Mouse (Mus musculus) midbrain, embryonic 14.5 days (tissue): ENCODE measurements around the gene Dusp6. TPM values are rescaled to one million over a fixed set of nuclear protein-coding genes. Genes with fewer than 3 reads are reported as not detected.
A peak's percentile ranks its signal among the peaks of the same experiment; 100 is the strongest.

Experiments
- ATAC-seq: fragments of 200-750 bp; cut with Nextera tagmentation; 2 replicates; pipeline ENCODE4 v1.8.0; 2017; ENCODE audit warnings: moderate number of reproducible peaks, moderate library complexity; ENCODE audit not compliant: low FRiP score, low TSS enrichment
- DNase-seq: peaks from one replicate; pipeline ENCODE4 v3.0.0-alpha.2; 2015
- H3K27ac ChIP-seq: fragments of 300-500 bp; sonication (generic); replicated peaks from 2 replicates; pipeline ENCODE4 v1.5.1; 2014; ENCODE audit warnings: mild to moderate bottlenecking, low read depth, low read length, moderate library complexity
- H3K27me3 ChIP-seq: fragments of 300-500 bp; sonication (generic); 2 replicates; pipeline ENCODE4 v1.6.1; 2014; ENCODE audit warnings: low read length, control low read depth, mixed read lengths; ENCODE audit not compliant: control insufficient read depth, insufficient read depth
- H3K36me3 ChIP-seq: fragments of 300-500 bp; sonication (generic); 2 replicates; pipeline ENCODE4 v1.6.1; 2014; ENCODE audit warnings: low read length, control low read depth; ENCODE audit not compliant: control insufficient read depth, insufficient read depth
- H3K4me1 ChIP-seq: fragments of 300-500 bp; sonication (generic); 2 replicates; pipeline ENCODE4 v1.6.1; 2014; ENCODE audit warnings: mild to moderate bottlenecking, antibody characterized with exemption, low read length, control low read depth; ENCODE audit not compliant: control insufficient read depth, insufficient read depth
- H3K4me2 ChIP-seq: fragments of 300-500 bp; sonication (generic); 2 replicates; pipeline ENCODE4 v1.6.1; 2014; ENCODE audit warnings: mild to moderate bottlenecking, low read length, moderate library complexity
- H3K4me3 ChIP-seq: fragments of 300-500 bp; sonication (generic); replicated peaks from 2 replicates; pipeline ENCODE4 v1.5.1; 2014; ENCODE audit warnings: low read depth, low read length
- H3K9ac ChIP-seq: fragments of 300-500 bp; sonication (generic); replicated peaks from 2 replicates; pipeline ENCODE4 v1.6.1; 2014; ENCODE audit warnings: mild to moderate bottlenecking, low read length, moderate library complexity
- H3K9me3 ChIP-seq: fragments of 300-500 bp; sonication (generic); 2 replicates; pipeline ENCODE4 v1.6.1; 2016; ENCODE audit warnings: low read length, control low read depth, mixed read lengths; ENCODE audit not compliant: control insufficient read depth
- WGBS: fragments of 180-500 bp; shearing (Covaris S2); extraction: QIAGEN DNeasy Blood & Tissue Kit; methylation state at CpG from one replicate; pipeline ENCODE4 v1.1.7; 2014; 5-methylcytosine and 5-hydroxymethylcytosine counted together
- polyA plus RNA-seq: library from polyadenylated mRNA; unstranded; fragments of >200 nt; fragmentation: Nextera tagmentation; extraction: Ambion mirVana; gene quantifications from 2 replicates; pipeline ENCODE4 v1.2.1, GENCODE M21; 2014

Gene Dusp6
- polyA plus RNA-seq, 1 experiment from 2014 or later, result 25.4 TPM

DNA sequence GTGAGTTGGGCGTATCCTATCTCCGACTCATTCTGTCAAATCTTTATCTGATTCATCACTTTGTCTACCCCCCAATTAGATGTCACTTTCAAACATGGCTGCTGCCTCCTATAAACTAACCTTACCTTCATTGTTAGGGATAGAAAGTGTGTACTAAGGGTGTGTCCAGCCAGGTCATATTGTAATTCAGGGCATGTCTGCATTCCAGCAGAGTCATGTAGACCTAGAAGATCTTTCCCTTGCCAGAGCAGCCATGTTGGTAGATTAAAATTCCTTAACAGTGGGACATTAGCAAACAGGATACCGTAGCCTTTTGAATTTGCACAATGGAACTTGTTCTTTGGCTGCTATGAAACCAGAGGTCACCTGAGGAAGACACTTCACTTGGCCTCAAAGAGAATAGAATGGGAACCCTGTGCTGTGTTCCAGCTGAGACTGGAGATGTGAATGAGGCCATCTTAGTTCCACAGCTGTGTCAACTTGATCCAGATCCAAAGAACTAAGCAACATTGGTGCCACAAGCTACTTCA is 30.1 kb downstream of the Dusp6 start:
- Histone ChIP-seq H3K9me3 (no peaks in the 10 kb centered on the region), H3K4me1 (no peaks in the 10 kb centered on the region), H3K4me2 (no peak overlapping the region), H3K27me3 (no peaks in the 10 kb centered on the region), H3K9ac (no peak overlapping the region), H3K27ac (no peak overlapping the region), H3K4me3 (no peak overlapping the region), H3K36me3 (no peaks in the 10 kb centered on the region)
- 85% methylated on average over 3 of the region's 3 CpGs for WGBS
- DNase-seq, result no peak
- ATAC-seq, result no peak

DNA sequence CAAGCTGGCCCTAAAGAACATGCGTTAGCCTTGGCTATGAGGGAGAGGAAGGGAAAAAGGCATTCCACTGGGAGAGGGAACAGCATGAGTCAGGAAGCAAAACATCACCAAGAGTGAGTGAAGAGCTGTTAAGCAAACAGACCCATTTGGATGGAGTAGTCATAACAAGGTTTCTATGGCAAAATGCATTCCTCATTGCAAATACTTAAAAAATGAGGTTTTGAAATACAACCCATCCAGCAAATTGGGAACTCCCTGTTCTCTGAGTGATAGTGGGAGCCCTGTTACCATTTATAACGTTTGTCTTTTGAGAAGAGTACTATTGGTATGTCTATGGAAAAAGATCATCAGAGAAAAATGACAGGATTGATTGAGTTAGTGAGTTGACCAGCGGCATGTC is 34.7 kb downstream of the Dusp6 start:
- DNase-seq (no peak), ATAC-seq (no peak)
- Histone ChIP-seq H3K36me3 (no peaks in the 10 kb centered on the region), H3K9ac (no peak overlapping the region), H3K9me3 (no peaks in the 10 kb centered on the region), H3K4me3 (no peak overlapping the region), H3K27me3 (no peaks in the 10 kb centered on the region), H3K4me2 (no peak overlapping the region), H3K27ac (no peak overlapping the region), H3K4me1 (peaks cover 9% of the 10 kb centered on the region; the same call in 1 of the 2 replicates)
- 77% methylated on average over 3 of the region's 3 CpGs for WGBS

DNA sequence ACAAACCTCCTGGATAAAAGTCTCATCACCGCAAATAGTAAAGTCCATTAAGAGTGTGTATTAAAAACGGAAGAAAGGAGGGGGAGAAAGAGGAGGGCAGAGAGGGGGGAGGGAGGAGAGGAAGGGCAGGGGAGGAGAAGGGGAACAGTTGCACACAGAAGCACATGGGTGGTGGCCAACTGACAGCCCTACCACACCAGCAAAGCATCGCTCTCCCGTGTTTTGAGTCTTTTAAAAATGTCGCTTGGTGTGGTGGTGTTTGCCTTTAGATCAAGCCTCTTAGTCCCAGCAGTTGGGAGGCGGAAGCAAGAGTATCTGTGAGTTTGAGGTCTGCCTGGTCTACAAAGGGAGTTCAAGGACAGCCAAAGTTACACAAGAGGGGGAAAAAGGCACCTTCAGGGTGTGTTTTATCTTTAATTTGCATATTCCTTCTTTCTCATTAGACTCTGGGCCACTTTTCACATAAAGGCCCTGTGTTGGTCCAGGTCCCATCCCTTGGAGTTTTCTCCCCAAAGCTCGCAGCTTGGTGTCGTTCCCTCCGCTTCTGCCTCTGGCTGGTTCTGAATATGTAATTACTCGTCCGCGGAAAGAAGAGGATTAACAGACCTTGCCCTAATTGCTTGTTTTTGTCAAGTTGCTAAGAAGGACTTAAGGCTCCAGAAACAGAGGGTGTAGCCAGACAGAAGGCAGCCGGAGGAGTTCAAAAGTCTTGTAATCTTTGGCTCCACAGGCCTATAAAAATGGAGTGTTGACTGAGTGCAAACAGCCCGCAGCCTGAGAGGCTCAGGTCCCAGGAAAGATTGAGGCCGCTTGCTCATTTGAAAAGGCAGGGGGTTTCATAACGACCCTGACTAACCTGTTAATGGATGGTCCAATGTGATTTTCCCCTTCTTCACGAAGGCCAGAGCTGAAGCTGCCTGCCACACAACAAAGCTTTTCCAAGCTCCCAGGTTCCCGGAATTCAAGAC is 35.6 kb downstream of the Dusp6 start:
- DNase-seq (peak; percentile 47), ATAC-seq (no peak; the same call in 1 of the 2 replicates)
- Histone ChIP-seq H3K9ac (no peak overlapping the region), H3K4me2 (peak overlapping the region; percentile 13), H3K27ac (no peak overlapping the region), H3K4me3 (no peak overlapping the region), H3K9me3 (no peaks in the 10 kb centered on the region), H3K27me3 (no peaks in the 10 kb centered on the region), H3K36me3 (no peaks in the 10 kb centered on the region), H3K4me1 (peaks cover 9% of the 10 kb centered on the region; the same call in 1 of the 2 replicates)
- 14% methylated on average over 18 of the region's 18 CpGs for WGBS

DNA sequence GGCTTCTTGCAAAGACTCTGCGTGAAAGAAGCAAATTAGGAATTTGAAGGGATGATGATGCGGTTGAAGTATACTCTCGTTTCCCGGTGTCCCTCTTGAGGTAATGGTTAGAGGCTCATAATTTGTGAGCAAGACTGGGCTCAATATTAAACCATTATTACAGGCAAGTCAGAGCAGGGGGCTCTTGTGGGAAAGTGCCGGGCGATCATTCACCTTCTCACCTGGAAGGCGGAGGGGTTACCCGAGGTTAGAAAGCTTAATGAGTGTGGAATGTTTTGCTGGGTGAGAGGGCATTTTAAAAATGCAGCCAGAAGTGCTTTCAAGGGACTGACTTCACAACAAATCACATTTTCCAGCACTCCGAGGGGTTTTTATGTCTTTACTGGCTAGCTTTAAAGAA is 36.3 kb downstream of the Dusp6 start:
- H3K4me2 ChIP-seq, result peak overlapping the region; percentile 13
- no peak overlapping the region for H3K4me3 ChIP-seq
- H3K36me3 ChIP-seq, result no peaks in the 10 kb centered on the region
- no peaks in the 10 kb centered on the region for H3K9me3 ChIP-seq
- WGBS, result 14% methylated on average over 9 of the region's 9 CpGs
- DNase-seq (no peak), ATAC-seq (no peak)
- peaks cover 9% of the 10 kb centered on the region; the same call in 1 of the 2 replicates for H3K4me1 ChIP-seq
- no peak overlapping the region for H3K9ac ChIP-seq
- no peaks in the 10 kb centered on the region for H3K27me3 ChIP-seq
- H3K27ac ChIP-seq, result no peak overlapping the region

DNA sequence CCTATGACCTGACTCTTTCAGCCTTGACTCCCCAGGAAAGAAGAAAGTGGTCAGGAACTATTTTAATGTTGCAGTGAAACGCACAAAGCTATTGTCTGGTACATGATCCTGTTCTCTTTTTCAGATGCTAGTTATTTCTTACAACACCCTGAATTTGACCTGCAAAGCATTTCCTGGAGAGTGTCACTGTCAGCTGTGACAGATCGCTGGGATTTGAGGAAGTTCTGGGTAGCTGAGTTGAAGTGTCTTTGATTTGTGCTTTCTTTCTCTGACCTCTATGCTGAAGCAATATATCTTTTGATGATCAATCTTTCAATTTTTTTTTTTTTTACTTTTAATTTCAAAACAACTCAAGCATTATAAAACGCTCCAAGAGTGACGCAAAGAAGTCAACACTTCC is 39.0 kb downstream of the Dusp6 start:
- ATAC-seq (no peak), DNase-seq (no peak)
- no peaks in the 10 kb centered on the region for H3K27me3 ChIP-seq
- no peaks in the 10 kb centered on the region for H3K36me3 ChIP-seq
- H3K4me2 ChIP-seq, result no peak overlapping the region
- H3K9ac ChIP-seq, result no peak overlapping the region
- H3K9me3 ChIP-seq, result no peaks in the 10 kb centered on the region
- WGBS, result 83% methylated on average over 4 of the region's 4 CpGs
- no peak overlapping the region for H3K27ac ChIP-seq
- no peak overlapping the region for H3K4me3 ChIP-seq
- H3K4me1 ChIP-seq, result peaks cover 9% of the 10 kb centered on the region; the same call in 1 of the 2 replicates

DNA sequence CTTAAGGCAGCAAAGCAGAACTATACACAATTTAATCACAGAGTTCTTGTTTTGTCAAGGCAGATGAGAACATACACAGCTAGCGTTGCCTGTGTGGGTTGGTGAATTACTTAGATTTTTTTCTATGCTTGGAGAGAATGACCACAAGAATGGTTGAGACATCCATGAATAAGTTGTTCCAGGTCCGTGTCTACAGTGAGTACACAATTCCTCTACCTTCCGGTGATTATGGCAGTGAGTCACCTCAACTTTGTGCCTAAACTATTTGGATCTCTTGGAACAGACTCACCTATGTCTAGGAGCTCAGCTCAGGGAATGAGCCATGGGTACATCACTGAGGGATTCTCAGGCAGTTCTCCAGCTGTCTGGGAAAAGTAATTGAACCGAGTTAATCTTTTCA is 45.8 kb downstream of the Dusp6 start:
- H3K9ac ChIP-seq, result no peak overlapping the region
- DNase-seq (no peak), ATAC-seq (no peak)
- 94% methylated on average over 4 of the region's 4 CpGs for WGBS
- no peaks in the 10 kb centered on the region for H3K4me1 ChIP-seq
- no peaks in the 10 kb centered on the region for H3K36me3 ChIP-seq
- no peaks in the 10 kb centered on the region for H3K27me3 ChIP-seq
- H3K4me2 ChIP-seq, result no peak overlapping the region
- H3K9me3 ChIP-seq, result no peaks in the 10 kb centered on the region
- H3K4me3 ChIP-seq, result no peak overlapping the region
- H3K27ac ChIP-seq, result no peak overlapping the region

DNA sequence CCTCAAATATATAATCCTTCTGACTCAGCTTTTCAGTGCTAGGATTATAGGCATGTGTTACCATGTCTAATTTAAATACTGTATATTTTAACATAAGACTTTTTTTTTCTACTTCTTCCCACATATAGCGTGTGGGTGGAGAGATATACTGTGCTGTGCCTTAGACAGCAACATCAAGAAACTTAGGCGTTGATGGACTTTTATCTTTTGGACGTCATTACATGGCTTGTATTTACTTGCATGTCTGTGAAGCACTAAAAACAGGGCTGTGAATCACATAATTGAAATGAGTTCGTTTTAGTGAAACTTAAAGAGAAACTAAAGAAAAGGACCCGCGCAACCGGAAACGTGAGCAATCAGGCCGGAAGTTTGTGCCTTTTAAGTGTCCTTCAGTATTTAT is 46.6 kb downstream of the Dusp6 start:
- H3K4me1 ChIP-seq, result no peaks in the 10 kb centered on the region
- ATAC-seq (no peak), DNase-seq (no peak)
- 91% methylated on average over 9 of the region's 9 CpGs for WGBS
- H3K27me3 ChIP-seq, result no peaks in the 10 kb centered on the region
- H3K4me2 ChIP-seq, result no peak overlapping the region
- H3K4me3 ChIP-seq, result no peak overlapping the region
- no peaks in the 10 kb centered on the region for H3K36me3 ChIP-seq
- no peaks in the 10 kb centered on the region for H3K9me3 ChIP-seq
- no peak overlapping the region for H3K27ac ChIP-seq
- no peak overlapping the region for H3K9ac ChIP-seq

DNA sequence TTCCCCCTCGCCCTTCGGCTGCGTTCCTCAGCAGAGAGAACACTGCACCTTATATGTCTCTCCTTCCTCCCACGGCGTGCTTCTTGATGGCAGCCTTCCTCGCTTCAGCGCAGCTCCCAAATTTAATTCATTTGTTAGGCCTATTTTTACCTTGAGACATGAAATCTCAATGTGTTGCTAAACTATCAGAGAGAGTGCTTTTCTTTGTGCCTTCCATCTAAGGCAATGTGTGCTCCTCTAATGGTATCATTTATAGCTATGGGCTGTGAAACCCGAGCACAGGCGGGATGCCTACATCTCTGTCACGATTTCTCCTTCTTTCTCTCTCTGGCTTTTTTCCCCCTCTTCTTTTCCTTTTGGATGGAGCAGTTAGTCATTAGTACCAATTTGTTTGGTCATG is 47.2 kb downstream of the Dusp6 start:
- Histone ChIP-seq H3K27me3 (no peaks in the 10 kb centered on the region), H3K4me2 (no peak overlapping the region), H3K9ac (no peak overlapping the region), H3K4me3 (no peak overlapping the region), H3K4me1 (no peaks in the 10 kb centered on the region), H3K36me3 (no peaks in the 10 kb centered on the region), H3K9me3 (no peaks in the 10 kb centered on the region), H3K27ac (no peak overlapping the region)
- no peak for DNase-seq
- WGBS, result 85% methylated on average over 10 of the region's 10 CpGs
- ATAC-seq, result no peak

DNA sequence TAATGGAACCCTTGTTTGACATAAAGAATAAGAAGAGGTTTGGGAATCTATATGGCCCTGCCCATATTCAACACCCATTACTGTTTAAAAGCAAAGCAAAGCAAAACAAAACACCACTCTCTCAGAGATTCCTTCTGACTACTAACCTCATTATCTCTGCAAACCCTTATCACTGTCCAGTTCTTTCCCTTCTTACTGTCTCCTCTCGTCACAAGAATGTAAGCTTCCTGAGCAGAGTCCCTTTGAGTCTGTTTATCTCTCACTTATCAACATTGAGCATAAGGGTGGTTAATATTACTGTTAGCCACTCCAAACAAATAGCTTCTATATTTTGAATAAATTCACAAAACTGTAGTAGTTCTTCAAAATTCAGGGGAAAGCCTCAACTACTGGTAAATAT is 48.9 kb downstream of the Dusp6 start:
- WGBS, result 88% methylated on average over 1 of the region's 1 CpGs

More for the DNA sequence above, 48.9 kb downstream of the Dusp6 start:
- no peaks in the 10 kb centered on the region for H3K36me3 ChIP-seq
- ATAC-seq (no peak), DNase-seq (no peak)
- no peaks in the 10 kb centered on the region for H3K4me1 ChIP-seq
- no peaks in the 10 kb centered on the region for H3K9me3 ChIP-seq
- no peak overlapping the region for H3K4me3 ChIP-seq
- no peak overlapping the region for H3K27ac ChIP-seq
- no peaks in the 10 kb centered on the region for H3K27me3 ChIP-seq
- no peak overlapping the region for H3K4me2 ChIP-seq
- H3K9ac ChIP-seq, result no peak overlapping the region
